Mouse (Mus musculus) CH12.LX (cell line): ENCODE measurements around the gene Chsy1. TPM values are rescaled to one million over a fixed set of nuclear protein-coding genes. Genes with fewer than 3 reads are reported as not detected.

Experiments used
- DNase-seq: peaks from one replicate; pipeline ENCODE4 v3.0.0-alpha.2; 2013; ENCODE audit errors: extremely low read depth
- H3K27ac ChIP-seq: 2 replicates; pipeline ENCODE4 v1.5.1; 2012; ENCODE audit warnings: low read depth, mild to moderate bottlenecking, control low read depth, moderate library complexity; ENCODE audit not compliant: insufficient read depth
- H3K27me3 ChIP-seq: replicated peaks from 2 replicates; pipeline ENCODE3; 2012; ENCODE audit warnings: inconsistent platforms
- H3K36me3 ChIP-seq, 2 experiments: replicated peaks in 1 of 2; 2 replicates each; pipeline versions ENCODE3 to v1.6.1; 2012; ENCODE audit warnings: inconsistent platforms in 1 of 2, low read length in 1 of 2, mild to moderate bottlenecking in 1 of 2, mixed read lengths in 1 of 2, moderate library complexity in 1 of 2; ENCODE audit not compliant: control insufficient read depth in 1 of 2, insufficient read depth in 1 of 2
- H3K4me1 ChIP-seq, 2 experiments: 2 replicates each; pipeline ENCODE4 v1.6.1; 2012; ENCODE audit warnings: inconsistent platforms in 1 of 2, moderate library complexity in 1 of 2; ENCODE audit not compliant: insufficient read depth in 2 of 2, control insufficient read depth in 1 of 2
- H3K4me2 ChIP-seq: 2 replicates; pipeline ENCODE4 v1.6.1; 2012; ENCODE audit warnings: low read depth, mild to moderate bottlenecking, control low read depth; ENCODE audit not compliant: poor library complexity, insufficient read depth, severe bottlenecking
- H3K4me3 ChIP-seq, 3 experiments: fragments of 150-350 bp in 1 of 3; sonication (generic) in 1 of 3; replicated peaks in 1 of 3; 2 replicates each; pipeline versions ENCODE3 to v1.5.1; 2011 to 2012; ENCODE audit warnings: low read depth in 2 of 3, low read length in 2 of 3, mild to moderate bottlenecking in 2 of 3, moderate library complexity in 2 of 3, control low read depth in 1 of 3, improper control_type of control experiment in 1 of 3, inconsistent platforms in 1 of 3, mixed read lengths in 1 of 3; ENCODE audit not compliant: poor library complexity in 1 of 3
- H3K79me2 ChIP-seq: replicated peaks from 2 replicates; pipeline ENCODE4 v1.6.1; 2012; ENCODE audit warnings: mild to moderate bottlenecking, moderate library complexity; ENCODE audit not compliant: control insufficient read depth, poor library complexity, insufficient read depth, severe bottlenecking; ENCODE audit errors: extremely low read depth
- H3K9ac ChIP-seq: 2 replicates; pipeline ENCODE4 v1.6.1; 2012; ENCODE audit warnings: low read depth, mild to moderate bottlenecking, control low read depth, moderate library complexity; ENCODE audit not compliant: insufficient read depth
- H3K9me3 ChIP-seq: replicated peaks from 2 replicates; pipeline ENCODE3; 2012; ENCODE audit warnings: low read length, inconsistent platforms, mixed read lengths
- BHLHE40 ChIP-seq: IDR thresholded peaks from 2 replicates; pipeline ENCODE4 v1.6.1; 2011; ENCODE audit warnings: mild to moderate bottlenecking, low read depth, low read length, improper control_type of control experiment
- CHD1 ChIP-seq: IDR thresholded peaks from 2 replicates; pipeline ENCODE4 v1.6.1; 2012; ENCODE audit warnings: low read depth, low read length, improper control_type of control experiment, inconsistent platforms
- CTCF ChIP-seq, 2 experiments: IDR thresholded peaks in 1 of 2; conservative IDR thresholded peaks in 1 of 2; 2 replicates each; pipeline ENCODE4 v1.5.1; 2011 to 2012; ENCODE audit warnings: low read depth in 2 of 2, low read length in 2 of 2, improper control_type of control experiment in 1 of 2, inconsistent platforms in 1 of 2, mild to moderate bottlenecking in 1 of 2, moderate library complexity in 1 of 2
- GABPA ChIP-seq: IDR thresholded peaks from 2 replicates; pipeline ENCODE4 v1.6.1; 2012; ENCODE audit warnings: low read depth, low read length, improper control_type of control experiment, inconsistent platforms; ENCODE audit not compliant: insufficient replicate concordance
- IRF4 ChIP-seq: IDR thresholded peaks from 2 replicates; pipeline ENCODE4 v1.6.1; 2014; ENCODE audit warnings: low read depth, mild to moderate bottlenecking, inconsistent platforms, low read length, improper control_type of control experiment
- MAFK ChIP-seq: IDR thresholded peaks from 2 replicates; pipeline ENCODE4 v1.6.1; 2011; ENCODE audit warnings: low read length, improper control_type of control experiment; ENCODE audit not compliant: insufficient replicate concordance
- MXI1 ChIP-seq: IDR thresholded peaks from 2 replicates; pipeline ENCODE4 v1.6.1; 2011; ENCODE audit warnings: mild to moderate bottlenecking, low read depth, low read length, improper control_type of control experiment
- MYC ChIP-seq: IDR thresholded peaks from 2 replicates; pipeline ENCODE4 v1.6.1; 2011; ENCODE audit warnings: low read depth, mild to moderate bottlenecking, improper control_type of control experiment, low read length
- NELFE ChIP-seq: IDR thresholded peaks from 2 replicates; pipeline ENCODE4 v1.6.1; 2011; ENCODE audit warnings: low read depth, low read length, improper control_type of control experiment
- PAX5 ChIP-seq: IDR thresholded peaks from 2 replicates; pipeline ENCODE4 v1.6.1; 2012; ENCODE audit warnings: low read length, inconsistent platforms, mixed read lengths
- RAD21 ChIP-seq: IDR thresholded peaks from 2 replicates; pipeline ENCODE4 v1.6.1; 2011; ENCODE audit warnings: low read depth, mild to moderate bottlenecking, low read length, improper control_type of control experiment, moderate library complexity
- RCOR1 ChIP-seq: conservative IDR thresholded peaks from 2 replicates; pipeline ENCODE4 v1.6.1; 2012; ENCODE audit warnings: low read depth, mild to moderate bottlenecking, inconsistent platforms, low read length, improper control_type of control experiment
- TBP ChIP-seq: conservative IDR thresholded peaks from 2 replicates; pipeline ENCODE4 v1.6.1; 2011; ENCODE audit warnings: low read depth, low read length, improper control_type of control experiment
- TCF12 ChIP-seq: IDR thresholded peaks from 2 replicates; pipeline ENCODE4 v1.6.1; 2014; ENCODE audit warnings: low read depth, mild to moderate bottlenecking, inconsistent platforms, low read length, improper control_type of control experiment
- USF2 ChIP-seq: conservative IDR thresholded peaks from 2 replicates; pipeline ENCODE4 v1.6.1; 2011; ENCODE audit warnings: low read depth, low read length, improper control_type of control experiment
- ZC3H11A ChIP-seq: IDR thresholded peaks from 2 replicates; pipeline ENCODE4 v1.6.1; 2012; ENCODE audit warnings: low read depth, mild to moderate bottlenecking, inconsistent platforms, low read length, improper control_type of control experiment
- ZNF384 ChIP-seq: IDR thresholded peaks from 2 replicates; pipeline ENCODE4 v1.6.1; 2012; ENCODE audit warnings: low read depth, low read length, improper control_type of control experiment, inconsistent platforms
- dilution Hi-C: fragments of 300-500 bp; cut with MboI; formaldehyde crosslinking; loops from 2 replicates; pipeline ENCODE4 v1.14.3; 2020; ENCODE audit warnings: low sequenced_read_pairs; ENCODE audit not compliant: extremely low pct_unique_long_range_greater_than_20kb, extremely low pct_ligation_motif_present
- in situ Hi-C: fragments of 300-500 bp; cut with MboI; formaldehyde crosslinking; loops from 3 replicates; pipeline ENCODE4 v1.14.3; 2019; ENCODE audit warnings: low sequenced_read_pairs, low pct_ligation_motif_present, low pct_unique_long_range_greater_than_20kb, mixed read lengths
- polyA plus RNA-seq: library from polyadenylated mRNA; unstranded; fragments of >175 nt; gene quantifications from 2 replicates; pipeline ENCODE4 v1.2.1, GENCODE M21; 2012; ENCODE audit warnings: low read depth; ENCODE audit not compliant: insufficient read length
- total RNA-seq, 2 experiments: library from RNA; depleted of rRNA; stranded (reverse); fragments of 300-350 nt in 1 of 2; fragments of >200 nt in 1 of 2; gene quantifications; 2 replicates each; pipeline ENCODE4 v1.2.3; 2012 to 2014

Chsy1 gene
- total and polyA plus RNA-seq, 3 experiments = 2.3 to 5.5 (median 2.5) TPM

DNA sequence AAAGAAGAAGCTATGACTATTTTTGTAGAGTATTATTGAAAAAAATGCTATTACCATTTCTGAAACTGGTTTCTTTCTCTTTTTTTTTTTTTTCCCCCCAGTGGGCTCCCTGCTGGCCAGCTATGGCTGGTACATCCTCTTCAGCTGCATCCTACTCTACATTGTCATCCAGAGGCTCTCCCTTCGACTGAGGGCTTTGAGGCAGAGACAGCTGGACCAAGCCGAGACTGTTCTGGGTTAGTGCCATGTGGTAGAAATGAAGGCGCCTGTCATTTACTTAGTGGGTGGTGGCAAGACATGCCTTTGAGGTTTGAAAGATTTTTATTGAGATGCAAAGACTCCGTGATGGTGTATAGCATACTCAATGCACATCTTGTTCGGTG is 29.1 kb upstream of the Chsy1 start:
- in situ Hi-C loops = loop anchor here (25.0 kb wide), 1 partner anchor 582 kb away; no protein-coding TSS in a partner anchor
- H3K79me2 ChIP-seq = peaks cover 34% of the 10 kb centered on the region
- peak overlapping the region; percentile 73 for H3K9ac ChIP-seq
- H3K36me3 ChIP-seq = peaks cover 36 to 67% of the 10 kb centered on the region in 2 experiments
- no peak for TF ChIP-seq IRF4
- TF ChIP-seq CTCF (conservative IDR thresholded peaks at IDR 0.05 in 1 of 2, IDR thresholded peaks at IDR 0.05 in 1 of 2; ENCODE audit: low read depth in 2 of 2, low read length in 2 of 2) = peak in 1 of 2 experiments; percentile 21; a peak in 1 of 4 replicates
- TF ChIP-seq ZNF384 = peak; percentile 83
- no peaks in the 10 kb centered on the region for H3K9me3 ChIP-seq
- peak overlapping the region; percentile 96 for H3K4me2 ChIP-seq
- dilution Hi-C loops = no loop called here
- no peaks in the 10 kb centered on the region for H3K27me3 ChIP-seq
- DNase-seq = peak; percentile 35
- no peak overlapping the region for H3K27ac ChIP-seq
- H3K4me1 ChIP-seq = peaks cover 0 to 32% of the 10 kb centered on the region in 2 experiments; a peak in 2 of 4 replicates
- peak overlapping the region; percentile 80 to 95 (median 95) for H3K4me3 ChIP-seq

DNA sequence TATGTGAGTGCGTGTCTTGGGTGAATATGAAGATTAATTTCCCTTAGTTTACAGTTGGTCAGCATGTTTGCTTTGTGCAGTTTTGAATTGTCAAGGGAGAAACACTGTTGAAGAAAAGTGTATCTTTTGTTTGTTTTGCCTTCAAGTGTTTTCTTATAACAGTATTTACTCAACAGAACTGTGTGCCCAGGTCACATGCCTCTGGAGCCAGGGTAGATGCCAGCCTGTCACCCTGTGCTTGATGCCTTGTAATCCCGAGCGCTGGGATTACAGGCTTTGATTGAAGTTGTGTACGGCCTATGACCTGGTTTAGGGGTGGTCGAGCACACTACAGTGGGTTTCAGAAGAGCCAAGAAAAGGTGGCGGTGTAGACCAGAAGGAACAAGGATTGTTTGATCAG is 25.6 kb upstream of the Chsy1 start:
- TF ChIP-seq RAD21 (no peak), BHLHE40 (no peak), MAFK (no peak), ZNF384 (no peak), MXI1 (no peak), TBP (no peak), GABPA (no peak), ZC3H11A (no peak), CTCF (conservative IDR thresholded peaks at IDR 0.05 in 1 of 2, IDR thresholded peaks at IDR 0.05 in 1 of 2; ENCODE audit: low read depth in 2 of 2, low read length in 2 of 2) (no peak), TCF12 (no peak), USF2 (no peak), CHD1 (no peak), RCOR1 (no peak), PAX5 (no peak), MYC (no peak), NELFE (no peak), IRF4 (no peak)
- in situ Hi-C loops = loop anchor here (25.0 kb wide), 1 partner anchor 579 kb away; no protein-coding TSS in a partner anchor
- Histone ChIP-seq H3K9ac (no peak overlapping the region), H3K4me2 (no peak overlapping the region), H3K9me3 (no peaks in the 10 kb centered on the region), H3K27ac (no peak overlapping the region), H3K36me3 (peaks cover 59 to 75% of the 10 kb centered on the region in 2 experiments), H3K4me1 (peaks cover 0 to 31% of the 10 kb centered on the region in 2 experiments; a peak in 2 of 4 replicates), H3K27me3 (no peaks in the 10 kb centered on the region), H3K4me3 (no peak overlapping the region), H3K79me2 (peaks cover 37% of the 10 kb centered on the region)
- DNase-seq = no peak
- dilution Hi-C loops = no loop called here
